Mouse (Mus musculus) adrenal gland, postnatal 36 days (tissue): ENCODE measurements around the gene Ctdspl. TPM values are rescaled to one million over a fixed set of nuclear protein-coding genes. Genes with fewer than 3 reads are reported as not detected.
A peak's percentile ranks its signal among the peaks of the same experiment; 100 is the strongest.

Experiments used
- DNase-seq, 2 experiments: peaks; one replicate each; pipeline ENCODE4 v3.0.0; 2021; ENCODE audit warnings: mixed read lengths in 1 of 2
- total RNA-seq, 2 experiments: library from RNA; stranded (reverse); gene quantifications; 2 replicates each; pipeline ENCODE4 v1.2.3; 2021

Gene Ctdspl
- total RNA-seq, 2 experiments from 2014 or later: 30.4 to 32.8 TPM

DNA sequence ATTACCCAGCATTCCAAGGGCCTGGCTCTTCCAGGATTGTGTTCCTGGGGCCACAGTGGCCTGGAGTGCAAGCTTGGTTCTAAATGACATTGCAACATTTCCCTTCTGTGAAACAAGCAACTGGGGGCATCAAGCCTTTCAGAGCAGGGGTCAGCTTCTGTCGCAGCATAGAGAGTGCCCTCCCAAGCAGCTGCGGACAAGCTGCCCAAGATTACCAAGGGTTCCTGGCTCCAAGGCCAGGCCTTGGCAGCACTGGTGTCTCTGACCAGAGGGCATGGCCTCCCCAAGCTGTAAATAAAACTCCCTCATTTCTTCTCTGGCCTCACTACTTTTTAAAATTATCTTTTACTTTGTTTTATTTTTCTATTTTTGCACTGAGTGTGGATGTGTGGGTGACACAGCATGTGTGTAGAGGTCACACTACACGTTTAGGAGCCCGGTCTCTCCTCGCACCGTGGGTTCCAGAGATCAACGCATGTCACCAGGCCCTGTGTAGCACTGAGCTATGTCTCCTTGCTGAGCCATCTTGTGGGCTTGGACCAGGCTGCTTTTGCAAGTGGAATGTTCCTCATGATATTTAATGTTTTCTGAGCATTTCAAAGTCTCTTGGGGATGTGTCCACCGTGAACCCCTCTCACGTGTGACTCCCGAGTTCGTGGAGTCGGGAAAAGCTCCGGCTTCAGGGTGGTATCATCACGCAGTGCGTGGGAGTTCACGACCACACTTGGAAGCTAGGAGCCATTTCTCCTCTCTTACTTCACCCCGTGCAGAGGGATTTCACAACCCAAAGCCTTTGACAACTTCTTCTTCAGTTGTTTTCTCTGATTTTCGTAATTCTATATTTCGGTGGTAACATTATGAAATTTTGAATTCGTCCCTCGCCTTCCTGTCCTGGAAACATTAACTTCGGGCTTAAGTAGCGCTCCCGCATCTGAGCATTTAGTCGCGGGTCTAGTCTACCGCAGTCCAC, 102.3 kb downstream of the Ctdspl start:
- peak; percentile 19 to 53 for DNase-seq

DNA sequence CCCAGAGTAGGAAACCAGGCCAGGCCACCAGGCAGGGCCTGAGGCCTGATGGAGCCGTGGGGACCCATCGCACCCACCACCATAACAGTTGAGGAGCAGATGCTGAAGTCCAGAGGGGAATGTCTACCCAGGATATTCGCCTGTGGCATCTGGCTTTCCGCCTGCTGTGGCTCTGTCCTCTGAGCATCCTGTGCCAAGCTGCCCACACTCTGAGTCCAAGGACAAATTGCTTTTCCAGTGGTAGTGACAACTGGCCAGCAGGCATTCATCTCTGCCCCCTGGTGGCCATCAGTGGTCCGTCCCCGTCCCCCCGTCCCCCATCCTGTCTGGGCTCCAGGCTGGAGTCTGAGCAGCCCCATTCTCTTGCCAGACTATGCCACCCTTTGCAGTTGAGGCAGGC, 103.3 kb downstream of the Ctdspl start:
- DNase-seq: peak; percentile 84 to 91

GRCm38 (mm10) chr9:119031038-119031437, 104.8 kb downstream of the Ctdspl start:
- DNase-seq: no peak

DNA sequence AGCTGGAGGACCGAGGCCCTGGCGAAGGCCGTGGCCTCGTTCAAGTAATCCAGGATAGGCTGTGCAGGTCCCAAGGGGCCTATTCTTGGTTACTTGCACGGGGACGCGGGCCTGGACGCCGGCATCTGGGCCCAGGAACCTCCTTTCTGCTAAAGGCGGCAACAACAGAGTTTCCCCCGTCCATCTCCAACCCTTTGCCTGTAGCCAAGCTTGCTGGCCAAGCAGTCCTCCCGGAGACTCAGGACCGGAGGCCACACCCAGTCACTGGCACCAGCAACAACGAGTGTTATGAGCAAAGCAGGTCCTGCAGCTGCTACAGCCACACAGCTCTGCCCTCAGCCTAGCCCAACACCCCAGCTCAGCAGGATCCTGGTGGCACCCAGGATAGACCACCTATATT, 105.5 kb downstream of the Ctdspl start:
- peak; percentile 36 to 69 for DNase-seq

DNA sequence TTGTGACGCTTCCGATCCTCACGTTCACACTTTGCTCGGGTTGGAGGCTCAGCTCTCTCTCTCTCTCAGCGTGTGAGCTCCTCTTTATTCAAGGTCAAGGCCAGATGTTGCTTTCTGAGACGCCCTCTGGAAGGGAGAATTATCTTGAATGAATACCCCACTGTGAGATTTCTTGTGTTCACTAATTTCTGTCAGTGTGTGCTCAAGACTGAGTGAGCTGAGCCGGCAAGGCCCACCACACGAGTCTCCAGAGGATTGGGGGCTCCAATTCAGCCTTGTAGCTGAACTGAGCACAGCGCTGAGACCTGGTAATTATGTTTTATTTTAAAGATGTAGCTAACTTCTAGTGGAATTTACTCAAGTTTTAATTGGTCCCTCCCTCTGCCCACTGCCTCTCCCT, 106.3 kb downstream of the Ctdspl start:
- no peak for DNase-seq

GRCm38 (mm10) chr9:119033111-119033921, 107.1 kb downstream of the Ctdspl start:
- DNase-seq: peak in 1 of 2 experiments; percentile 17

- no peak for DNase-seq
Observed at GRCm38 (mm10) chr9:119034069-119034468, 107.8 kb downstream of the Ctdspl start.

DNA sequence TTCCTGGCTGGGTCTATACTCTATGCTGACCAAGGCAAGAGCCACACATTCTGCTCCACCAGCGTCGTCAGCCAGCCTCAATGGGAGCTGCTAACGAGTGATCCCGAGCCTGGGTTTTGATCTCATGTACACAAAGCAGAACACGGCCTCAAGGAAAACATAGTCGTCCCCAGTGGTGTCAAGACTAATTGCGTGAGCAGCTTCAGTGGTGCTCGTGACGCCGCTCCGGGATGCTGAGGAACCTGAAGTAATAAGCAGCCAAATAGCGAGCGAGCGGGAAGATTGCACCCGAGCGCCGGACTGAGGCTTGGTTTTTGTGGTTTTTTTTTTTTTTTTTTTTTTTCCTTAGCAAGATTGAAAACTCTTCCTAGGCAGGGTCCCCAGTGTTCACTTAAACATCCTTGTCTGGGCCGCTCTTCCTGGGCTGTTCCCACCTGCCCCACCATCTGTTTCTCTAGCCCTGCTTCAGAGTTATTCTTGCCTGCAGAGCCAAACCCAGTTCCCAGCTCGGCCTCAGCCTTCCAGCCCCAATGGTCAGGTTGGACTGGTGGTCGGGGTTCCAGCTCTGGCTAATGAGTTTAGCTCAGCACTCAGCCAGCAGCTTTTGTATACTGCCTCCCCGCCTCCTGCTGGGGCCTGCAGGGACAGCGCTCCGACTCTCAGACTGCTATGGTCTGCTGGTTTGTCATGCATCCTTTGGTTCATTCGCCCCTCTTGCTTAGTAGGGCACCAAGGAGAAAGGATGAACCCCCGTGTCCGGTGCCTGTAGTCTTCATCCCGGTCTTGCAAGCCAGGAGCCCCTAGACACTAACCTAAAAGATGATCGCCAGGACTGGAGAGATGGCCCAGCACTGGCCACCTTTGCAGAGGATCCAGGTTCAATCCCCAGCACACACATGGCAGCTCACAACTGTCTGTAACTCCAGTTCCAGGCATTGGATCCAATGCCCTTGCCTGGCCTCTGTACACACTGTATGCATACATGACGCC, 108.7 kb downstream of the Ctdspl start:
- DNase-seq: no peak

DNA sequence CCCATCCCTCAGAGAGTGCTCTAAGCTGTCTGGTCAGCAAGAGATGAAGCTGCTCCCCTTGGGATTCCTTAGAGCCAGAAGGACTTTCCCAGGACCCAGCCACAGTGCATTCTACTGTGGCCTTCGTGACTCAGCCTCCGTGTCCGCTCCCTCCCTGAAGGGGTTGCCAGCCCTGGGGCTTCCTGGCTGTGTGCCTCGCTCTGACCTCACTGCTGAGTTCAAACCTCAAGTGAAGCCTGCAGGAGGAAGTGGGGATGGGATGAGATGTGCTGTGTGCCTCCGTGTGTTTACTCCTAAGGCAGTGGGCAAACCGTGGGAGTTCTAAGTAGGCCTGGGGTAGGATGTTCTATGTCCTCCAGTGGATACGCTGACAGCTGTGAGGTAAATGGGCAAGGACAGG, 109.6 kb downstream of the Ctdspl start:
- DNase-seq: peak; percentile 88 to 93

DNA sequence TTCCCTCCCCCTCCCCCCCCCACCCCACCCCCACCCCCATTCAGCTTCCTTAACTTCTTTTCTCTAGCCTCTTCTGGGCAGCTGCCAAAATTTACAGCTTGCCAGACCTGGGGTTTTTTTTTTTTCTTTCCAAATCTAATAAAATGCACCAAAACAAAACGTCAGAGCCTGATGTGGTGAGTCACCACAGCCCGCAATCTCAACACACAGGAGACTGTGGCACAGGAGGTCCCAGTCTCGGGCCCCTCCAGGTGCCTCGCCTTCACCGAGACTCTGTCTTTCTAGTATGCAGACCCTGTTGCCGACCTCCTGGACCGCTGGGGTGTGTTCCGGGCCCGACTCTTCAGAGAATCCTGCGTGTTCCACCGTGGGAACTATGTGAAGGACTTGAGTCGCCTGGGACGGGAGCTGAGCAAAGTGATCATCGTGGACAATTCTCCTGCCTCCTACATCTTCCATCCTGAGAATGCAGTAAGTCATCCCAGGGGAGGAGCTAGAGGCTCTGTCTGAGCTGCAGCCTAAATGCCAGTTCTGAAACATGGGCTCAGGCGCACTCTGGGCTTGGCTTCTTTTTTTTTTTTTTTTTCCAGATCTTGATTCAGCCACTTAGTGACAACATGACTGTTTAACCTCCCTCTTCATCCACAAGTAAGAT, 111.0 kb downstream of the Ctdspl start:
- peak; percentile 12 to 32 for DNase-seq

DNA sequence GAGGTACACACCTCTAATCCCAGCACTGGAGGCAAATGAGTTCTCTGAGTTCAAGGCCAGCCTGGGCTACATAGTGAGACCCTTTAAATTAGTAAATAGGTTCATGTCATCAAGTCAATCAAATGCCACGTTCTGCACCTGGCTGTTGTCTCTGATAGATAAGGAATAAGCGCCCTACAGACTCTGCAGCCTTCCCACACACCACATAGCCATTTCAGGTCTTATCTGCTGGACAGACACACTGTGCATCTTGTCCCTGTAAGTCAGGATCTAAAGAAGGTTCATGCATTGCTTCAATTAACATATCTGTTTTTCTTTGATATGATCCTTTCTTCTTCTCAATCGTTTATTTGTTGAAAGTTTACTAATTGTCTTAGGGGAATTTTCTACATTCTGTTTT, 112.3 kb downstream of the Ctdspl start:
- no peak for DNase-seq

DNA sequence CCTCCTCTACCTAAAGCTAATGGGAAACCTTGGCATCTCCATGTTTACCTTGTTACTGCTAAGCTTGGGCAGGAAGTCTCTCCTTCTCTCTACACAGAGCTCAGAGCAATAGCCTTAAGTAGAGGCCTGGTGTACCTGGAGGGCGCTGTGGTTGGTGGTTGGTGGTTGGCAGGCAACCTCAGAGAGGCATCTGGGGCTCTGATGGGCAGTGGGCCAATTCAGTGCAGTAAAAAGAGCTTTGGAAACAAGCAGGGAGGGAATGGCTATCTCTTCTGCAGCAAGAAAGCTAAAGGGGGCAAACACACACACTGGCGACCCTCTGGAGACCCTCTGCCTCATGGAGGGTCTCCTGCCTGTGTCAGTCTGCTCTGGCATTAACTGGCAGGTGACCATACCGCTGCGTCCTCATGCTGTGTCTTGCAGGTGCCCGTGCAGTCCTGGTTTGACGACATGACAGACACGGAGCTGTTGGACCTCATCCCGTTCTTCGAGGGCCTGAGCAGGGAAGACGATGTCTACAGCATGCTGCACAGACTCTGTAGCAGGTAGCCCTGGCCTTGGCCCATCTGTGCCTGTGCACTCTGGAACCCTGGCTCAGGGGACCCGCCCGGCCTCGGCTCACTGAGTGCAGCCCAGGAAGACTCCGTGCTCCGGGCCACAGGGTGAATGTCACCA, 114.0 kb downstream of the Ctdspl start:
- DNase-seq: no peak

DNA sequence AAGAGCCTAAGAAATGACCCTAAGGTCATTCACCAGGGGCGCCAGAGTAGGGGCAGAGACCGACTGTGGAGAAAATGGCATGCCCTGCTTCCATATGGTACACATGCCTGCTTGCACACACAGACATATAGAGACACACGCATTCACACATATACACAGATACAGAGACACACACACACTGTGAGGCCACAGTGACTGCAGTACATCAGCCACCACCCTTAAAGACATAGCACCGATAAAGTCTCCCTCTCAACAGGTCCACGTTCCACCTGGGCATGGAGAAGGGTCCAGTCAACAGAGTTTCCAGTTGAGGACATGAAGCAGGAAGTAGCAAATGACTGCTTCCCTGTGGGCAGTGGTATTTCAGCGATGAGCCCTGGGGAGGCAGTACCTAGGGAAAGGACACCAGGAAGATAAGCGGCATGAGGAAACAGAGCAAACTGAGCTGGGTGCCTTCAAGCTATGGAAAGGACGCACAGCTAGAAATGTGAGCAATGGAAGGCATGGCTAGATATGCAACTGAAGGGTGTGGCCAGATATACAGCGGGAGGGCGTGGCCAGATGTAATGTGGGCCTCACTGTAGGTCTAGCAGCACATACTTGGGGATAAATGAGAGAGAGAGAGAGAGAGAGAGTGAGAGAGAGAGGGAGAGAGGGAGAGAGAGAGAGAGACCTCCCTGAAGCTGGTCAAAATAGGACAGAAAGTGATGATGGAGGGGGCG, 122.1 kb downstream of the Ctdspl start:
- no peak for DNase-seq

DNA sequence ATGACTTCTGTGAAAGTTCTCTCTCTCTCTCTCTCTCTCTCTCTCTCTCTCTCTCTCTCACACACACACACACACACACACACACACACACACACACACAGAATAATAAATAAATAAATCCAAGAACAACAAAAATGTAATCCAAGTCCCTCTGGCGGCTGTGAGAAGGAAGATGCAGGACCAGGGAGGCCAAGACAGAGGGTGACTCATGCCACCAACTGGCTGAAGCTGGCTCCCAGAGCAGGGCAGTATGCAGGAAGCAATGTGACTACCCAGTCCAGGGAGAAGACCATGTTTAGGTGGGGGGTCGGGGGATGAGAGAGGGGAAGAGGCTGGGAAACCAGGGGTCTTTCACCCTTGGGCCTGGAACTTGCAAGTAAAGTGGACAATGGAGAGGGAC, 124.9 kb downstream of the Ctdspl start:
- peak; percentile 44 to 49 for DNase-seq

- peak; percentile 53 to 54 for DNase-seq
Observed at GRCm38 (mm10) chr9:119052154-119052944, 126.1 kb downstream of the Ctdspl start, which contains the start of gene Vill. Vill (plus strand) TSS chr9:119052778.

GRCm38 (mm10) chr9:119053964-119054576, 127.8 kb downstream of the Ctdspl start:
- DNase-seq: no peak

DNA sequence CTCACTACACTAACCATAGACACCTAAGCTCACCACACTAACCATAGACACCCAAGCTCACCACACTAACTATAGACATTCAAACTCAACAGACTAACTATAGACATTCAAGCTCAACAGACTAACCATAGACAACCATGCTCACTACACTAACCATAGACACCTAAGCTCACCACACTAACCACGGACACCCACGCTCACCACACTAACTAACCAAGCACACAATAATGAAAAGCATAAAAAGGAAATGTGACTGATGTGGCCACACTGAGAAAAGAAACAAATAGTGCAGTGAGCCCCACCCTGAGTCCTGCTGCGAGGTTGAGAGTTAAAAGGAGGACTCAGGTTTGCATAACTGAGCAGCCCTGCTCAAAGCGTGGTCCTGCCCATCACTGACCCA, 129.1 kb downstream of the Ctdspl start:
- DNase-seq: no peak

- no peak for DNase-seq
Observed at GRCm38 (mm10) chr9:119058245-119058644, 132.0 kb downstream of the Ctdspl start.
